Mouse (Mus musculus) liver, embryonic 14.5 days (tissue): ENCODE data around the gene Pcp2.

Experiments used
- CTCF ChIP-seq: IDR thresholded peaks from 2 replicates; pipeline ENCODE4 v1.5.1; 2016; ENCODE audit warnings: antibody characterized with exemption, low read depth, control low read depth
- EP300 ChIP-seq: IDR thresholded peaks from 2 replicates; pipeline ENCODE4 v1.6.1; 2016; ENCODE audit warnings: antibody characterized with exemption, low read depth

DNA sequence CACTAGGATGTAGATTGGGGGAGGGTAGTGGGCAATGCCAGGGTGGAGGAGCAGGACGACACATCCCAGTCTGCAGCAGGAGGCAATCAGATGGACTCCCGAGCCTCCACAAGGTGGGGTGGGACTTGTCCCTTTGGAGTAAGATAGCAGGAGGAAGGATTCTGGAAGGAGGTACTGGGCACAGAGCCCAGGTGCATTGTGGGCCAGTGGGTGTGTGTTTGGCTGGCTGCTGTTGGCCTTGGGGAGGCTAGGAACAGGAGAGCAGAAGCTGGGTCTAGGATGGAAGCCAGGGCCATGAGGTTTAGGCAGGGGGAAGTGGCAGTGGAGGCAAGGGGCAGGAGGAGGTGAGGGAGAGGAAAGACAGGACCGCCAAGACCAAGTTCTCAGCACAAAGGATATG lies 31.9 kb downstream of the Pcp2 start:
- no peak for TF ChIP-seq EP300
- TF ChIP-seq CTCF, result no peak
